Mouse (Mus musculus) kidney, embryonic 14.5 days (tissue): ENCODE measurements around the gene Tlr9. TPM values are rescaled to one million over a fixed set of nuclear protein-coding genes. Genes with fewer than 3 reads are reported as not detected.

Experiments
- ATAC-seq: fragments of 200-750 bp; cut with Nextera tagmentation; 2 replicates; pipeline ENCODE4 v1.8.0; 2017; ENCODE audit warnings: moderate number of reproducible peaks, mild to moderate bottlenecking, moderate TSS enrichment, moderate library complexity; ENCODE audit not compliant: low FRiP score, low TSS enrichment
- H3K27ac ChIP-seq: fragments of 300-500 bp; sonication (generic); 2 replicates; pipeline ENCODE4 v1.5.1; 2014; ENCODE audit warnings: low read depth, mild to moderate bottlenecking, low read length, moderate library complexity, mixed read lengths
- H3K27me3 ChIP-seq: fragments of 300-500 bp; sonication (generic); 2 replicates; pipeline ENCODE4 v1.6.1; 2014; ENCODE audit warnings: mild to moderate bottlenecking, low read length; ENCODE audit not compliant: control insufficient read depth, insufficient read depth
- H3K36me3 ChIP-seq: fragments of 300-500 bp; sonication (generic); 2 replicates; pipeline ENCODE4 v1.6.1; 2014; ENCODE audit warnings: low read length, mixed read lengths; ENCODE audit not compliant: control insufficient read depth, insufficient read depth
- H3K4me1 ChIP-seq: fragments of 300-500 bp; sonication (generic); 2 replicates; pipeline ENCODE4 v1.6.1; 2014; ENCODE audit warnings: low read length, mixed read lengths; ENCODE audit not compliant: control insufficient read depth, insufficient read depth
- H3K4me2 ChIP-seq: fragments of 300-500 bp; sonication (generic); replicated peaks from 2 replicates; pipeline ENCODE4 v1.6.1; 2014; ENCODE audit warnings: low read depth, mild to moderate bottlenecking, low read length
- H3K4me3 ChIP-seq: fragments of 300-500 bp; sonication (generic); 2 replicates; pipeline ENCODE4 v1.5.1; 2014; ENCODE audit warnings: mild to moderate bottlenecking, low read length
- H3K9ac ChIP-seq: fragments of 300-500 bp; sonication (generic); 2 replicates; pipeline ENCODE4 v1.6.1; 2014; ENCODE audit warnings: low read depth, mild to moderate bottlenecking, low read length, moderate library complexity
- H3K9me3 ChIP-seq: fragments of 300-500 bp; sonication (generic); 2 replicates; pipeline ENCODE4 v1.6.1; 2016; ENCODE audit warnings: low read length; ENCODE audit not compliant: control insufficient read depth
- WGBS: fragments of 180-500 bp; shearing (Covaris S2); extraction: QIAGEN DNeasy Blood & Tissue Kit; methylation state at CpG from one replicate; pipeline ENCODE4 v1.1.7; 2014; 5-methylcytosine and 5-hydroxymethylcytosine counted together
- polyA plus RNA-seq: library from polyadenylated mRNA; unstranded; fragments of >200 nt; fragmentation: Nextera tagmentation; extraction: Ambion mirVana; gene quantifications from 2 replicates; pipeline ENCODE4 v1.2.1, GENCODE M21; 2014

The Tlr9 gene
- polyA plus RNA-seq, 1 experiment from 2014 or later, result 0.14 TPM

DNA sequence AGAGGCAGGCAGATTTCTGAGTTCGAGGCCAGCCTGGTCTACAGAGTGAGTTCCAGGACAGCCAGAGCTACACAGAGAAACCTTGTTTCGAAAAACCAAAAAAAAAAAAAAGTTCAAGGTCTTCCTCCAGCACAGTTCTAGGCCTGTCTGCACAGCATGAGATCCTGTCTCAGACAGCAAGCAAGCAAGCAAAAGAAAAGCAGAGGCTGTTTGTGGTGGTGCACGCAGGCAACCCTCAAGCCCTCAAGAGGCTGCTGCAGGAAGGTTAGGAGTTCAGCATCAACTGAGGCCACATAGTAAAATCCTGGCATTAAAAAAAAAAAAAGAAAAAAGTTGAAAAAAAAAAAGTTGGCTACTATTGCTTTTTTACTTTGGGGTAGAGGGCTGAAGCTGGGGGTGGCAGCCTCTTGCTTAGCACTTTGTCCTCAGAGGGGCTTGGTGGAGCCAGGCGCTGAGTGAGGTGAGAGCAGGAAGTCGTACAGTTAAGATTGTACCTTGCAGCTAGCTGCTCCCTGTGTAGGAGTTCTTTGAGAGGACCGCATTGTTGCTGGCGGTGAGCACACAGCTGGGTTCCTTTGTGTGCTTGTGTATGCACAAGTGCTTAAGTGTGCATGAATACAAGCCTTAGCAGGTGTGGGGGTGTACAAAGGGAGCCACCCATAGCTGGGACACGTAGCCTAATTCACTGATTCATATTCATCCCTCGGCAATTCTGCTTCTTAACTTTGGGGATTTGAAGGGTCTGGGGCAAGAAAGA is 11.4 kb upstream of the Tlr9 start:
- no peaks in the 10 kb centered on the region for H3K27me3 ChIP-seq
- peaks cover 41% of the 10 kb centered on the region for H3K36me3 ChIP-seq
- no peak overlapping the region for H3K4me3 ChIP-seq
- no peak overlapping the region for H3K27ac ChIP-seq
- peak overlapping the region; percentile 36; the same call in 1 of the 2 replicates for H3K4me2 ChIP-seq
- ATAC-seq, result no peak
- H3K9me3 ChIP-seq, result no peaks in the 10 kb centered on the region
- no peak overlapping the region for H3K9ac ChIP-seq
- H3K4me1 ChIP-seq, result peaks cover 13% of the 10 kb centered on the region
- WGBS, result 62% methylated on average over 9 of the region's 9 CpGs

- Histone ChIP-seq H3K4me2 (peak overlapping the region; percentile 36), H3K9me3 (no peaks in the 10 kb centered on the region), H3K4me1 (peaks cover 13% of the 10 kb centered on the region), H3K36me3 (peaks cover 41% of the 10 kb centered on the region), H3K27me3 (no peaks in the 10 kb centered on the region), H3K4me3 (peak overlapping the region; percentile 15), H3K9ac (peak overlapping the region; percentile 52), H3K27ac (no peak overlapping the region; the same call in 1 of the 2 replicates)
- ATAC-seq, result peak; percentile 83
- WGBS, result 20% methylated on average over 37 of the region's 37 CpGs
These were observed 10.5 kb upstream of the Tlr9 start for GRCm38 (mm10) chr9:106211680-106212593.

DNA sequence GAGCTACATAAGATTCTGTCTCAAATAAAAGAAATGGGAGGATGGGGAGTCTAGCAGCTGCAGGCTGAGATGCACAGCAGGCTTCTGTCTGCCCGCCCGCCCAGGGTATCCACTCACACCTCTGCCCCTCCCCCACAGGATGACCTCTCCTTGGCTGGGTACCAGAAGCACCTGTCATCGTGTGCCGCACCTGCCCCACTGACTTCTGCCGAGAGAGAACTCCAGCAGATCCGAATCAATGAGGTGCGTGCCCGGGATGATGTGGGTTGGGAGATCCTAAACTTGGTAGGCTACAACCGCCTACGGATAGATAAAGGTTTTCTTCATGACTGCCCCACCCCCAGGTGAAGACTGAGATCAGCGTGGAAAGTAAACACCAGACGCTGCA is 9.8 kb upstream of the Tlr9 start:
- Histone ChIP-seq H3K9ac (no peak overlapping the region), H3K9me3 (no peaks in the 10 kb centered on the region), H3K4me3 (no peak overlapping the region), H3K27ac (no peak overlapping the region), H3K36me3 (peaks cover 41% of the 10 kb centered on the region), H3K4me1 (peaks cover 13% of the 10 kb centered on the region), H3K27me3 (no peaks in the 10 kb centered on the region), H3K4me2 (no peak overlapping the region)
- no peak for ATAC-seq
- 80% methylated on average over 12 of the region's 12 CpGs for WGBS

- no peak for ATAC-seq
- Histone ChIP-seq H3K36me3 (peaks cover 27% of the 10 kb centered on the region), H3K9me3 (no peaks in the 10 kb centered on the region), H3K27me3 (no peaks in the 10 kb centered on the region), H3K9ac (no peak overlapping the region), H3K27ac (no peak overlapping the region), H3K4me2 (no peak overlapping the region), H3K4me1 (peaks cover 14% of the 10 kb centered on the region), H3K4me3 (no peak overlapping the region)
- 87% methylated on average over 6 of the region's 6 CpGs for WGBS
These were observed 6.9 kb upstream of the Tlr9 start for GRCm38 (mm10) chr9:106215341-106216125.

DNA sequence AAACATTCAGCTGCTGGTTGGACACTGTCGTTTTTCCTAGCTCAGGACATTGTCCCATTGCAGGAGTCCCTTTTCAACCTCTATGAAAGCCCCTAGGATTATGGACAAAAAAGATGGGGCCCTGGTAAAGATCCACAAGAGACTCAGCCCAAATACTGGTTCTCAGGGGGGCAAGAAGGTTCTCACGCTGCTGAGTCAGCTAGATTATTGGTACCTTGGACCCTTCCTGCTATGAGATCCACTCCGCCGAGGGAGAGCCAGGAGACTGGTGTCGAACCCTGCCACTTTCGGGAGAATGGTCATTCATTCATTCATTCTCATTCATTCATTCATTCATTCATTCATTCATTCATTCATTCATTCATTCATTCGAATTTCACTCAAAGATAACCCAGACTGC is 5.4 kb upstream of the Tlr9 start:
- H3K4me1 ChIP-seq, result peaks cover 15% of the 10 kb centered on the region
- no peaks in the 10 kb centered on the region for H3K9me3 ChIP-seq
- WGBS, result 85% methylated on average over 7 of the region's 7 CpGs
- no peaks in the 10 kb centered on the region for H3K27me3 ChIP-seq
- no peak overlapping the region for H3K4me3 ChIP-seq
- H3K4me2 ChIP-seq, result no peak overlapping the region
- H3K36me3 ChIP-seq, result peaks cover 27% of the 10 kb centered on the region
- no peak overlapping the region for H3K9ac ChIP-seq
- H3K27ac ChIP-seq, result no peak overlapping the region
- ATAC-seq, result no peak

DNA sequence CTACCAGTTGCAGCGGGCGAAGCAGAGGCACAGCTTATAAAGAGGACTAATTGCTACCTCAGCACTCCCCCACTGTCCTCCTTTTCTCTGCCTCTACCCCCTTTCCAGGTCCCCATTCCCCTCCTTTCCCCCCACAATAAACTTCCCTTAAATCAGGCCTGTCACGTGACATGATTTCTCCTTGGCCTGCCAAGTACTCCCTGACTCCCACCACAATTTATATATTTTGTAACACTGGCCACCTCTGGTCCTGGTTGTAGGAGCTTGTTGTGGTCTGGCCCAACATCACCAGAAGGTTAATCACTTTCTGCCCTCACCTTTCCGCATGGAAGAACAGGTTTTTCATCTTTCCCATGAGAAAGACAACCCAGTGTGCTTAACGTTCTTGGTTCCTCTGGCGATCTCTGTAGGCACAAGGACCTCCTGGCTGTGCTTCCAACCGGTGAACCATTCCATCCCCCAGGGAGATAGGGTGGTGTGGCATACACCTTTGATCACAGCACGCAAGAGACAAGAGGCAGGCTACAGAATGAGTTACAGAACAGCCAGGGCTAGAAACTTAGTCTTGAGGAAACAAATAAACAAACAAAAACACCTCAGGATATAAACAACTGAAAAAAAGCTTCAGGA is 1.4 kb upstream of the Tlr9 start:
- H3K4me1 ChIP-seq, result peaks cover 16% of the 10 kb centered on the region
- no peaks in the 10 kb centered on the region for H3K36me3 ChIP-seq
- 34% methylated on average over 8 of the region's 8 CpGs for WGBS
- peak overlapping the region; percentile 55; the same call in 1 of the 2 replicates for H3K27ac ChIP-seq
- 0 out of 2 replicates have a peak, but pooled peaks cover 4% of the 10 kb centered on the region for H3K27me3 ChIP-seq
- no peak overlapping the region for H3K9ac ChIP-seq
- ATAC-seq, result peak; percentile 61
- H3K4me3 ChIP-seq, result no peak overlapping the region
- no peaks in the 10 kb centered on the region for H3K9me3 ChIP-seq
- H3K4me2 ChIP-seq, result no peak overlapping the region

- H3K36me3 ChIP-seq, result no peaks in the 10 kb centered on the region
- no peak overlapping the region for H3K27ac ChIP-seq
- peaks cover 4% of the 10 kb centered on the region; the same call in 1 of the 2 replicates for H3K27me3 ChIP-seq
- H3K9me3 ChIP-seq, result no peaks in the 10 kb centered on the region
- H3K4me1 ChIP-seq, result peaks cover 20% of the 10 kb centered on the region
- no peak overlapping the region; the same call in 1 of the 2 replicates for H3K4me2 ChIP-seq
- H3K9ac ChIP-seq, result no peak overlapping the region
- no peak for ATAC-seq
- H3K4me3 ChIP-seq, result no peak overlapping the region
- WGBS, result 91% methylated on average over 4 of the region's 4 CpGs
These were observed 596 bp downstream of the Tlr9 start for GRCm38 (mm10) chr9:106222994-106223393.

DNA sequence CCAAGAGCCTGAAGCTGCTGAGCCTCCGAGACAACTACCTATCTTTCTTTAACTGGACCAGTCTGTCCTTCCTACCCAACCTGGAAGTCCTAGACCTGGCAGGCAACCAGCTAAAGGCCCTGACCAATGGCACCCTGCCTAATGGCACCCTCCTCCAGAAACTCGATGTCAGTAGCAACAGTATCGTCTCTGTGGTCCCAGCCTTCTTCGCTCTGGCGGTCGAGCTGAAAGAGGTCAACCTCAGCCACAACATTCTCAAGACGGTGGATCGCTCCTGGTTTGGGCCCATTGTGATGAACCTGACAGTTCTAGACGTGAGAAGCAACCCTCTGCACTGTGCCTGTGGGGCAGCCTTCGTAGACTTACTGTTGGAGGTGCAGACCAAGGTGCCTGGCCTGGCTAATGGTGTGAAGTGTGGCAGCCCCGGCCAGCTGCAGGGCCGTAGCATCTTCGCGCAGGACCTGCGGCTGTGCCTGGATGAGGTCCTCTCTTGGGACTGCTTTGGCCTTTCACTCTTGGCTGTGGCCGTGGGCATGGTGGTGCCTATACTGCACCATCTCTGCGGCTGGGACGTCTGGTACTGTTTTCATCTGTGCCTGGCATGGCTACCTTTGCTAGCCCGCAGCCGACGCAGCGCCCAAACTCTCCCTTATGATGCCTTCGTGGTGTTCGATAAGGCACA is 3.2 kb downstream of the Tlr9 start:
- Histone ChIP-seq H3K9ac (peak overlapping the region; percentile 34; the same call in 1 of the 2 replicates), H3K4me2 (peak overlapping the region; percentile 64), H3K4me3 (peak overlapping the region; percentile 31), H3K4me1 (peaks cover 18% of the 10 kb centered on the region), H3K27ac (no peak overlapping the region; the same call in 1 of the 2 replicates), H3K27me3 (peaks cover 4% of the 10 kb centered on the region; the same call in 1 of the 2 replicates), H3K36me3 (no peaks in the 10 kb centered on the region), H3K9me3 (no peaks in the 10 kb centered on the region)
- 47% methylated on average over 24 of the region's 24 CpGs for WGBS
- peak; percentile 17; the same call in 1 of the 2 replicates for ATAC-seq
